Mouse (Mus musculus): ENCODE measurements around the gene Gal. TPM values are rescaled to one million over a fixed set of nuclear protein-coding genes. Genes with fewer than 3 reads are reported as not detected.

Gene Gal
- total and polyA plus RNA-seq, 2 experiments from 2014 or later: 2.1 to 21.9 TPM

GRCm38 (mm10) chr19:3434124-3434523 is 19.8 kb upstream of the Gal start:
- TF ChIP-seq CTCF (IDR thresholded peaks at IDR 0.05; ENCODE audit: low read depth): no peak
- no peaks in the 10 kb centered on the region for H3K27me3 ChIP-seq (ENCODE audit: insufficient read depth, low read length)
- H3K9me3 ChIP-seq (ENCODE audit: low read length): no peaks in the 10 kb centered on the region
- no peaks in the 10 kb centered on the region for H3K36me3 ChIP-seq (ENCODE audit: insufficient read depth)
- DNase-seq: no peak
- 40% methylated on average over 4 of the region's 4 CpGs for WGBS
- no peak overlapping the region for H3K9ac ChIP-seq
- no peak overlapping the region for H3K27ac ChIP-seq (ENCODE audit: low read depth, low read length)
- H3K4me1 ChIP-seq (ENCODE audit: insufficient read depth): no peaks in the 10 kb centered on the region
- ATAC-seq: no peak
- H3K4me3 ChIP-seq (ENCODE audit: low read depth, low read length): no peak overlapping the region
- H3K4me2 ChIP-seq (ENCODE audit: low read depth): no peak overlapping the region

- TF ChIP-seq CTCF (IDR thresholded peaks at IDR 0.05; ENCODE audit: low read depth): no peak
- ATAC-seq: no peak
- Histone ChIP-seq H3K27me3 (ENCODE audit: insufficient read depth, low read length) (no peaks in the 10 kb centered on the region), H3K4me2 (ENCODE audit: low read depth) (no peak overlapping the region), H3K4me1 (ENCODE audit: insufficient read depth) (no peaks in the 10 kb centered on the region), H3K9ac (no peak overlapping the region), H3K27ac (ENCODE audit: low read depth, low read length) (no peak overlapping the region), H3K9me3 (ENCODE audit: low read length) (no peaks in the 10 kb centered on the region), H3K36me3 (ENCODE audit: insufficient read depth) (no peaks in the 10 kb centered on the region), H3K4me3 (ENCODE audit: low read depth, low read length) (no peak overlapping the region)
- 93% methylated on average over 1 of the region's 2 CpGs for whole genome bisulfite sequencing
- DNase-seq: no peak
Observed at GRCm38 (mm10) chr19:3431969-3432368, 17.6 kb upstream of the Gal start.

GRCm38 (mm10) chr19:3431066-3431465 is 16.7 kb upstream of the Gal start:
- Histone ChIP-seq H3K36me3 (ENCODE audit: insufficient read depth) (no peaks in the 10 kb centered on the region), H3K9ac (no peak overlapping the region), H3K9me3 (ENCODE audit: low read length) (no peaks in the 10 kb centered on the region), H3K27ac (ENCODE audit: low read depth, low read length) (no peak overlapping the region), H3K4me3 (ENCODE audit: low read depth, low read length) (no peak overlapping the region), H3K4me1 (ENCODE audit: insufficient read depth) (no peaks in the 10 kb centered on the region), H3K4me2 (ENCODE audit: low read depth) (no peak overlapping the region), H3K27me3 (ENCODE audit: insufficient read depth, low read length) (no peaks in the 10 kb centered on the region)
- ATAC-seq (no peak), DNase-seq (no peak)
- WGBS: 82% methylated on average over 7 of the region's 7 CpGs
- no peak for TF ChIP-seq CTCF (IDR thresholded peaks at IDR 0.05; ENCODE audit: low read depth)

- DNase-seq (peak; percentile 39), ATAC-seq (peak; percentile 76)
- WGBS: 36% methylated on average over 7 of the region's 7 CpGs
- H3K27ac ChIP-seq (ENCODE audit: low read depth, low read length): peak overlapping the region; percentile 50
- H3K9ac ChIP-seq: 0 out of 2 replicates have a peak overlapping the region, but pooled peaks have one; percentile 28
- TF ChIP-seq CTCF (IDR thresholded peaks at IDR 0.05; ENCODE audit: low read depth): peak; percentile 38
- no peaks in the 10 kb centered on the region for H3K4me1 ChIP-seq (ENCODE audit: insufficient read depth)
- no peaks in the 10 kb centered on the region for H3K27me3 ChIP-seq (ENCODE audit: insufficient read depth, low read length)
- H3K36me3 ChIP-seq (ENCODE audit: insufficient read depth): no peaks in the 10 kb centered on the region
- no peaks in the 10 kb centered on the region for H3K9me3 ChIP-seq (ENCODE audit: low read length)
- H3K4me3 ChIP-seq (ENCODE audit: low read depth, low read length): no peak overlapping the region
- no peak overlapping the region for H3K4me2 ChIP-seq (ENCODE audit: low read depth)
Observed at GRCm38 (mm10) chr19:3429156-3429816, 14.9 kb upstream of the Gal start.

- TF ChIP-seq CTCF (IDR thresholded peaks at IDR 0.05; ENCODE audit: low read depth): no peak
- no peak; the same call in 1 of the 2 replicates for ATAC-seq
- no peak overlapping the region for H3K27ac ChIP-seq (ENCODE audit: low read depth, low read length)
- no peak overlapping the region for H3K4me3 ChIP-seq (ENCODE audit: low read depth, low read length)
- no peaks in the 10 kb centered on the region for H3K27me3 ChIP-seq (ENCODE audit: insufficient read depth, low read length)
- 77% methylated on average over 15 of the region's 15 CpGs for WGBS
- H3K36me3 ChIP-seq (ENCODE audit: insufficient read depth): no peaks in the 10 kb centered on the region
- no peak for DNase-seq
- no peaks in the 10 kb centered on the region for H3K9me3 ChIP-seq (ENCODE audit: low read length)
- H3K4me1 ChIP-seq (ENCODE audit: insufficient read depth): no peaks in the 10 kb centered on the region
- H3K9ac ChIP-seq: no peak overlapping the region
- H3K4me2 ChIP-seq (ENCODE audit: low read depth): no peak overlapping the region
Observed at GRCm38 (mm10) chr19:3428057-3428830, 13.9 kb upstream of the Gal start.

- WGBS: 84% methylated on average over 2 of the region's 2 CpGs
- Histone ChIP-seq H3K27ac (ENCODE audit: low read depth, low read length) (no peak overlapping the region), H3K36me3 (ENCODE audit: insufficient read depth) (no peaks in the 10 kb centered on the region), H3K9me3 (ENCODE audit: low read length) (no peaks in the 10 kb centered on the region), H3K27me3 (ENCODE audit: insufficient read depth, low read length) (no peaks in the 10 kb centered on the region; the same call in 1 of the 2 replicates), H3K9ac (no peak overlapping the region), H3K4me2 (ENCODE audit: low read depth) (no peak overlapping the region), H3K4me1 (ENCODE audit: insufficient read depth) (no peaks in the 10 kb centered on the region), H3K4me3 (ENCODE audit: low read depth, low read length) (no peak overlapping the region)
- DNase-seq (no peak), ATAC-seq (no peak)
- TF ChIP-seq CTCF (IDR thresholded peaks at IDR 0.05; ENCODE audit: low read depth): no peak
Observed at GRCm38 (mm10) chr19:3424214-3424613, 9.9 kb upstream of the Gal start.

GRCm38 (mm10) chr19:3422981-3423380 is 8.6 kb upstream of the Gal start:
- 70% methylated on average over 4 of the region's 4 CpGs for WGBS
- TF ChIP-seq CTCF (IDR thresholded peaks at IDR 0.05; ENCODE audit: low read depth): no peak
- no peak overlapping the region for H3K4me2 ChIP-seq (ENCODE audit: low read depth)

More at GRCm38 (mm10) chr19:3422981-3423380, 8.6 kb upstream of the Gal start:
- DNase-seq (no peak), ATAC-seq (no peak)
- Histone ChIP-seq H3K36me3 (ENCODE audit: insufficient read depth) (no peaks in the 10 kb centered on the region), H3K27ac (ENCODE audit: low read depth, low read length) (no peak overlapping the region), H3K27me3 (ENCODE audit: insufficient read depth, low read length) (no peaks in the 10 kb centered on the region; the same call in 1 of the 2 replicates), H3K9me3 (ENCODE audit: low read length) (no peaks in the 10 kb centered on the region), H3K4me1 (ENCODE audit: insufficient read depth) (no peaks in the 10 kb centered on the region), H3K9ac (no peak overlapping the region), H3K4me3 (ENCODE audit: low read depth, low read length) (no peak overlapping the region)

Measured in forebrain, postnatal 0 days (tissue).